Mouse (Mus musculus) erythroblast, embryonic 14.5 days (primary cell): Measurements from ENCODE around the gene Anxa3.

Source experiments
- GATA1 ChIP-seq: IDR thresholded peaks from 2 replicates; pipeline ENCODE4 v1.6.1; 2012; ENCODE audit warnings: low read length, inconsistent platforms, mixed read lengths
- TAL1 ChIP-seq: IDR thresholded peaks from 3 replicates; pipeline ENCODE4 v1.6.1; 2012; ENCODE audit warnings: low read length, inconsistent platforms, mixed read lengths

DNA sequence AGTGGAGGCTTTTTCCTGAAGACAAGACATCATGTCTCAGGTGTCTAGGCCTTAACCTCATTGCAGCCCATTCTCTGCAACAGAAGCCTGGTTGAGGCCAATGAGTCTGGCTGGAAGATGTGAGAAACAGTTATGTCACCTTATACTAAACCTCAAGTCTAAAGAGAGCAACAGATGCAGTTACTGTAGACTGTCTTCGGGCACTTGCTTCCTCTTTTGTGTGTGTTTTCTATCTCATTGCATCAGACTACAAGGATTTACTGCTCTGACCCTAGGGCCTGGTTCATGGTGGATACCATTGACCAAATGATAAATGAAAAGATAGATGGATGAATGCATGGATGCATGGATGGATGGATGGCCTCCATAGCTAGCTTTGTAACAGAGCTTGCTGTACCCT lies 31.1 kb upstream of the Anxa3 start:
- TF ChIP-seq GATA1 = no peak
- TF ChIP-seq TAL1 = no peak
